Mouse (Mus musculus): Measurements from ENCODE around the gene Mecp2.

DNA sequence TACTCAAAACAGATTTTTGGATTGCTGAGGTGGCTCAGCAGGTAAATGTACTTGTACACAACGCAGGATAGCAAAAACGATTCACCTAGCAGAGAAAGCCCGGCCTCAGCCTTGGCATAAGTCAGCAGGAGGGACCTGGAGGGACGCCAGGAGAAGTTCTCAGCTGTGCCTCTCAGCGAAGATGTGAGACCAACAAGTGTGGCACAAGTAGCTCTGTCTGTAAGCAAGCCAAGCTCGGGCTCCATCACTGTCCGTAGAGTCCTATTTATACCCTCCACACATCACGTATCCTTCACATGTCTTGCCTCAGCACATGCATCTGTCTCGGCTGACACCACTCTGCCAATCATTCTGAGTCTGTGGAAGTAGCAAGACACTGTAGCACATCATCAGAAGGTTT lies 67.3 kb downstream of the Mecp2 start:
- no peak for TF ChIP-seq CTCF (IDR thresholded peaks at IDR 0.05; ENCODE audit: low read depth, low read length)
- no peak for TF ChIP-seq POLR2A (IDR thresholded peaks at IDR 0.05; ENCODE audit: insufficient read depth, low read length)
- no peak for TF ChIP-seq EP300 (IDR thresholded peaks at IDR 0.05; ENCODE audit: insufficient read depth, low read depth, low read length)
